Mouse (Mus musculus) bone marrow macrophage, adult 2 months (primary cell): ENCODE measurements around the gene H2al1d. TPM values are rescaled to one million over a fixed set of nuclear protein-coding genes. Genes with fewer than 3 reads are reported as not detected.
"Not testable (repeated sequence)": the region's sequence is repeated elsewhere in the genome, so short reads cannot be mapped to it uniquely, and the experiment has no call there.

Source experiments
- H3K27ac ChIP-seq: 2 replicates; pipeline ENCODE4 v1.5.1; 2012; ENCODE audit warnings: low read depth, low read length; ENCODE audit not compliant: insufficient read depth
- H3K4me1 ChIP-seq: 2 replicates; pipeline ENCODE4 v1.6.1; 2012; ENCODE audit warnings: low read length; ENCODE audit not compliant: control insufficient read depth, insufficient read depth
- H3K4me3 ChIP-seq: 2 replicates; pipeline ENCODE4 v1.5.1; 2012; ENCODE audit warnings: mild to moderate bottlenecking, low read length, moderate library complexity; ENCODE audit not compliant: insufficient read depth
- CTCF ChIP-seq: IDR thresholded peaks from 2 replicates; pipeline ENCODE4 v1.5.1; 2012; ENCODE audit warnings: low read depth, mild to moderate bottlenecking, low read length, moderate library complexity
- POLR2A ChIP-seq: IDR thresholded peaks from 2 replicates; pipeline ENCODE4 v1.6.1; 2012; ENCODE audit warnings: mild to moderate bottlenecking, low read depth, low read length, borderline replicate concordance
- polyA plus RNA-seq: library from polyadenylated mRNA; stranded (reverse); fragments of >200 nt; gene quantifications from 2 replicates; pipeline ENCODE4 v1.2.4, GENCODE M21; 2012; ENCODE audit not compliant: missing spikeins, insufficient read depth, insufficient read length

Gene H2al1d
- polyA plus RNA-seq, 1 experiment = not detected

DNA sequence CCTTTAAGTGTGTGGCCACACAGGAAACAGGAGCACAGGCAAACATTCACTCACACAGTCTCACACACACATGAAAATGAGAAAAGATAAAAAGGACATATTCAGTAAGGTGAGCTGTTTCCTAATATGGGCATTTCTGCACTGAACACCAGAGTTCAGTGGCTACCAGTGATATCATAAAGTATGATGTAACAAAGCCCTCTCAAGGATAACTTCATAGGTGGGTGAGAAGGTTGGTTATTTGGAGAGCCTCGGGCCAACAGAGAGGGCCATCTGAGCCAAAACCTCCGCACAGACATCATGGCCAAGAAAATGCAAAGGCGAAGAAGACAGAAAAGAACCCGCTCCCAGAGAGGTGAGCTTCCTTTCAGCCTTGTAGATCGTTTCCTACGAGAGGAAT, 12.6 kb downstream of the H2al1d start, which contains the start of gene H2al1h:
H2al1h (plus strand) TSS at position 301 of the 400 bp plus-strand sequence.
- H3K27ac ChIP-seq, H3K4me3 ChIP-seq, H3K4me1 ChIP-seq: not testable (repeated sequence)

DNA sequence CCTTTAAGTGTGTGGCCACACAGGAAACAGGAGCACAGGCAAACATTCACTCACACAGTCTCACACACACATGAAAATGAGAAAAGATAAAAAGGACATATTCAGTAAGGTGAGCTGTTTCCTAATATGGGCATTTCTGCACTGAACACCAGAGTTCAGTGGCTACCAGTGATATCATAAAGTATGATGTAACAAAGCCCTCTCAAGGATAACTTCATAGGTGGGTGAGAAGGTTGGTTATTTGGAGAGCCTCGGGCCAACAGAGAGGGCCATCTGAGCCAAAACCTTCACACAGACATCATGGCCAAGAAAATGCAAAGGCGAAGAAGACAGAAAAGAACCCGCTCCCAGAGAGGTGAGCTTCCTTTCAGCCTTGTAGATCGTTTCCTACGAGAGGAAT, 15.7 kb downstream of the H2al1d start, which contains the start of gene H2al1i:
H2al1i (plus strand) TSS at position 301 of the 400 bp plus-strand sequence.
- H3K27ac ChIP-seq, H3K4me3 ChIP-seq, H3K4me1 ChIP-seq: not testable (repeated sequence)

DNA sequence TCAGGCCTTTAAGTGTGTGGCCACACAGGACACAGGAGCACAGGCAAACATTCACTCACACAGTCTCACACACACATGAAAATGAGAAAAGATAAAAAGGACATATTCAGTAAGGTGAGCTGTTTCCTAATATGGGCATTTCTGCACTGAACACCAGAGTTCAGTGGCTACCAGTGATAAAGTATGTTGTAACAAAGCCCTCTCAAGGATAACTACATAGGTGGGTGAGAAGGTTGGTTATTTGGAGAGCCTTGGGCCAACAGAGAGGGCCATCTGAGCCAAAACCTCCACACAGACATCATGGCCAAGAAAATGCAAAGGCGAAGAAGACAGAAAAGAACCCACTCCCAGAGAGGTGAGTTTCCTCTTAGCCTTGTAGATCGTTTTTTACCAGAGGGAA, 18.9 kb downstream of the H2al1d start, which contains the start of gene H2al1j:
H2al1j (plus strand) TSS at position 301 of the 400 bp plus-strand sequence.
- not testable (repeated sequence) for H3K4me1 ChIP-seq, H3K4me3 ChIP-seq, H3K27ac ChIP-seq

DNA sequence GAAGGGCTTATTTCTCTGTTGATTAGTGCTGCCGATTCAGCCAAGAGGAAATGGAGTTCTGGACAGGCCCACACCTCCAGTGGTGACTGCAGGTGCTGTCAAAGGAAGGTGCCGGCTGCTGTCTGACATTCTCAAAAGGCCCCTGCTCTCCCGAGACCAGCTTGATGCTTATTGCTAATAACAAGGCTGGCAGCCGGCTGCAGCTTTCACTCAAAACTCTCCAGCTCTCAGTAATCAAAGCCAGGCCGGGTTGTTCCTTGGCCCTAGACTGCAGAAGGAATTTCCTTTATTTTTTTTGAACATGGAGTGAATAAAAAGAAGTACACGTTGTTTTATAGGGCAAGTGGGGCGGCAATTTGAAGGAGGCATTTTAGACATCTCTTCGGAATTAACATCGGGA, 37.1 kb downstream of the H2al1d start:
- TF ChIP-seq CTCF (no peak), POLR2A (no peak)
- H3K27ac ChIP-seq = no peak overlapping the region
- H3K4me1 ChIP-seq = no peaks in the 10 kb centered on the region
- no peak overlapping the region for H3K4me3 ChIP-seq

DNA sequence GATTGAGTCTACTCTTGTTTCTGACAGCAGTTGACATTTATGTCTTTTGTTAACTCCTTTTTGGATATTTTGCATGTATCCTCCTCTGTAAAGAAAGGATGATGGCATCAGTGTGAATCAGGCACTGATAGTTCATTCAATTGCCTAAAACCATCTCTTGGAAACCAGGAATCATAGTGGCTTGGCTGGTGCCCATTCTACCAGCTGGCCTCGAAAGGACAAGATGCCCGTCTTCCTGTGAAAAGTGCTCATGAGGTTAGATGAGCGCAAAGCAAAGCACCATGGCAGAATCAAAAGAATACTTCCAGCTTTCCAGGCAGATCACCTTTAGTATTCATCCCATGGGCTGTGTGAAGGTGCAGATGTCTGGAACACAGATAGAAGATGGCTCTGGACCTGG, 38.1 kb downstream of the H2al1d start:
- H3K4me1 ChIP-seq = no peaks in the 10 kb centered on the region
- TF ChIP-seq CTCF (no peak), POLR2A (no peak)
- H3K4me3 ChIP-seq = no peak overlapping the region
- H3K27ac ChIP-seq = no peak overlapping the region

Other genes with a start within 250 kb of the H2al1d start
- not detected in 2 replicates for gene H2al1a, start 9.6 kb upstream of the H2al1d start, polyA plus RNA-seq
- gene H2al1b, start 6.4 kb upstream of the H2al1d start, polyA plus RNA-seq = not detected in 2 replicates
- not detected in 2 replicates for gene H2al1c, start 3.2 kb upstream of the H2al1d start, polyA plus RNA-seq
- not detected in 2 replicates for gene H2al1e, start 3.1 kb downstream of the H2al1d start, polyA plus RNA-seq
- not detected in 2 replicates for gene H2al1f, start 6.3 kb downstream of the H2al1d start, polyA plus RNA-seq
- not detected in 2 replicates for gene H2al1g, start 9.4 kb downstream of the H2al1d start, polyA plus RNA-seq
- gene H2al1h, start 12.7 kb downstream of the H2al1d start, polyA plus RNA-seq = not detected in 2 replicates
- gene H2al1i, start 15.8 kb downstream of the H2al1d start, polyA plus RNA-seq = not detected in 2 replicates
- gene H2al1j, start 19.0 kb downstream of the H2al1d start, polyA plus RNA-seq = not detected in 2 replicates